Mouse (Mus musculus) embryonic fibroblast, embryonic 13.5 days (primary cell): ENCODE data around the gene Pianp.

Experiments used
- CTCF ChIP-seq: IDR thresholded peaks from 2 replicates; pipeline ENCODE4 v1.5.1; 2011; ENCODE audit warnings: mild to moderate bottlenecking, control low read depth, low read length, moderate library complexity, borderline replicate concordance; ENCODE audit not compliant: insufficient read depth
- POLR2A ChIP-seq: IDR thresholded peaks from 2 replicates; pipeline ENCODE4 v1.6.1; 2011; ENCODE audit warnings: low read depth, mild to moderate bottlenecking, control low read depth, low read length, moderate library complexity

DNA sequence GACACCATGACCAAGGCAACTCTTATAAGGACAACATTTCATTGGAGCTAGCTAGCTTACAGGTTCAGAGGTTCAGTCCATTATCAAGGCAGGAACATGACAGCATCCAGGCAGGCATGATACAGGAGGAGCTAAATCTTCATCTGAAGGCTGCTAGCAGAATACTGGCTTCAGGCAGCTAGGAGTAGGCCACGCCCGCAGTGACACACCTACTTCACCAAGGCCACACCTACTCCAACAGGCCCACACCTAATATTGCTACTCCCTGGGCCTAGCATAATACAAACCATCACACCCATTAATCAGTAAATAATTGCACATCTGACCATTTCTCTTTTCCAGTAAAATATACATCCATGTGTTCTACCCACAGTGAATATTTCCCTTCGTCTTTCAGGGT lies 21.2 kb downstream of the Pianp start:
- no peak for TF ChIP-seq POLR2A
- TF ChIP-seq CTCF: no peak
